Mouse (Mus musculus) embryonic facial prominence, embryonic 15.5 days (tissue): ENCODE data around the gene Dnttip1. TPM values are rescaled to one million over a fixed set of nuclear protein-coding genes. Genes with fewer than 3 reads are reported as not detected.
A peak's percentile ranks its signal among the peaks of the same experiment; 100 is the strongest.

Experiments used
- ATAC-seq: fragments of 200-750 bp; cut with Nextera tagmentation; 2 replicates; pipeline ENCODE4 v1.8.0; 2017; ENCODE audit warnings: low read depth, moderate TSS enrichment; ENCODE audit not compliant: insufficient number of reproducible peaks, low FRiP score, low TSS enrichment
- H3K27ac ChIP-seq: fragments of 300-500 bp; sonication (generic); replicated peaks from 2 replicates; pipeline ENCODE4 v1.5.1; 2015; ENCODE audit warnings: mild to moderate bottlenecking, inconsistent platforms
- H3K27me3 ChIP-seq: fragments of 300-500 bp; sonication (generic); 2 replicates; pipeline ENCODE4 v1.6.1; 2015; ENCODE audit warnings: inconsistent platforms
- H3K36me3 ChIP-seq: fragments of 300-500 bp; sonication (generic); 2 replicates; pipeline ENCODE4 v1.6.1; 2015; ENCODE audit warnings: mild to moderate bottlenecking, inconsistent platforms
- H3K4me1 ChIP-seq: fragments of 300-500 bp; sonication (generic); 2 replicates; pipeline ENCODE4 v1.6.1; 2015; ENCODE audit warnings: inconsistent platforms
- H3K4me2 ChIP-seq: fragments of 300-500 bp; sonication (generic); replicated peaks from 2 replicates; pipeline ENCODE4 v1.6.1; 2015; ENCODE audit warnings: mild to moderate bottlenecking, inconsistent platforms
- H3K4me3 ChIP-seq: fragments of 300-500 bp; sonication (generic); replicated peaks from 2 replicates; pipeline ENCODE4 v1.5.1; 2015; ENCODE audit warnings: mild to moderate bottlenecking, inconsistent platforms
- H3K9ac ChIP-seq: fragments of 300-500 bp; sonication (generic); 2 replicates; pipeline ENCODE4 v1.6.1; 2015; ENCODE audit warnings: inconsistent platforms
- H3K9me3 ChIP-seq: fragments of 300-500 bp; sonication (generic); replicated peaks from 2 replicates; pipeline ENCODE4 v1.6.1; 2016; ENCODE audit warnings: inconsistent platforms
- WGBS: fragments of 180-500 bp; shearing (Covaris S2); methylation state at CpG from one replicate; pipeline ENCODE4 v1.1.7; 2015; 5-methylcytosine and 5-hydroxymethylcytosine counted together
- polyA plus RNA-seq: library from polyadenylated mRNA; unstranded; fragments of >200 nt; fragmentation: Nextera tagmentation; extraction: Ambion mirVana; gene quantifications from 2 replicates; pipeline ENCODE4 v1.2.1, GENCODE M21; 2015

The Dnttip1 gene
- polyA plus RNA-seq, 1 experiment from 2014 or later = 66.3 TPM

DNA sequence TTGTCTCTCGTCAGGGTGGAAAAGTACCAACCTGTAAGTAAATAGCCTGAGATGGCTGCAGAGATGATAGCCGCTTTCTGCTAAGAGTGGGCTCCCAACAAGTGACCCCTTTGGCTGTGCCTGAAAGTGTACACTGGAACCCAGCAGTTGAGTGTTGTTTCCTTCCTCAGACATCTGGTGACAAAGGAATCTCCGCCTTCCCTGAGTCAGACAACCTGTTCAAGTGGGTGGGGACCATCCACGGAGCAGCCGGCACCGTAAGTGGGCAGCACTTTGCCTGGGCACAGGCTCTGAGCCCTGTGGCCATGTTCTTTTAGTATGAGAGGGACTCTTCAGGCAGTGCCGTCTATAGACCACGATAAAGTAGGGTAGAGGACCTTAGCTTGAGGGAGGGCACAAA is 25.3 kb downstream of the Dnttip1 start:
- 78% methylated on average over 8 of the region's 8 CpGs for whole genome bisulfite sequencing
- peak overlapping the region; percentile 96 for H3K4me2 ChIP-seq

GRCm38 (mm10) chr2:164773229-164773988 is 27.6 kb downstream of the Dnttip1 start:
- Histone ChIP-seq H3K9ac (no peak overlapping the region), H3K4me1 (peaks cover 30% of the 10 kb centered on the region), H3K36me3 (peaks cover 19% of the 10 kb centered on the region; the same call in 1 of the 2 replicates), H3K4me3 (no peak overlapping the region), H3K4me2 (no peak overlapping the region), H3K27ac (no peak overlapping the region), H3K9me3 (no peaks in the 10 kb centered on the region), H3K27me3 (no peaks in the 10 kb centered on the region; the same call in 1 of the 2 replicates)
- 78% methylated on average over 14 of the region's 14 CpGs for WGBS
- no peak for ATAC-seq

More for the DNA sequence above, 25.3 kb downstream of the Dnttip1 start:
- Histone ChIP-seq H3K27ac (no peak overlapping the region), H3K27me3 (no peaks in the 10 kb centered on the region), H3K4me3 (peak overlapping the region; percentile 66), H3K9ac (no peak overlapping the region), H3K4me1 (peaks cover 30% of the 10 kb centered on the region), H3K9me3 (no peaks in the 10 kb centered on the region), H3K36me3 (peaks cover 41% of the 10 kb centered on the region)
- no peak for ATAC-seq

- peaks cover 30% of the 10 kb centered on the region for H3K4me1 ChIP-seq
- H3K9ac ChIP-seq = no peak overlapping the region
- no peak for ATAC-seq
- no peak overlapping the region for H3K4me3 ChIP-seq
- peaks cover 19% of the 10 kb centered on the region; the same call in 1 of the 2 replicates for H3K36me3 ChIP-seq
- H3K27me3 ChIP-seq = no peaks in the 10 kb centered on the region; the same call in 1 of the 2 replicates
- no peak overlapping the region for H3K4me2 ChIP-seq
- H3K27ac ChIP-seq = no peak overlapping the region
- 78% methylated on average over 5 of the region's 5 CpGs for WGBS
- no peaks in the 10 kb centered on the region for H3K9me3 ChIP-seq
Observed at GRCm38 (mm10) chr2:164773989-164774364, 28.2 kb downstream of the Dnttip1 start.

DNA sequence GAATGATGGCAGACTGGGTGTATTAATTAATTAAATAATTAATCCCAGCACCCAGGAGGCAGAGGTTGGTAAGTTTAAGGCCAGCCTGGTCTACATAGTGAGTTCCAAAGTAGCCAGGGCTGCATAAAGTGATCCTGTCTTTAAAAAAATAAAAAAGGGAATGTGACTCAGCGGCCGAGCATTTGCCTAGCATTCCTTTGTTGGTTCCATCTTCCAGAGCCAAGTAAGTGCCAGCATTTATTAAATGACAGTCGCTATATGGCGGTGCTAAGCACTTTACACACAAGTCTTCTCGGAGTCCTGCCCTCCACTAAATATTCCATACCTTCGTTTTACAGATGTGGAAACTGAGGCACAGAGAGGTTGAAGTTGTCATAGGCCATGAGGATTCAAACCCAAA is 30.3 kb downstream of the Dnttip1 start:
- Histone ChIP-seq H3K27me3 (no peaks in the 10 kb centered on the region; the same call in 1 of the 2 replicates), H3K9me3 (no peaks in the 10 kb centered on the region), H3K27ac (no peak overlapping the region), H3K4me1 (peaks cover 17% of the 10 kb centered on the region), H3K4me3 (no peak overlapping the region), H3K4me2 (no peak overlapping the region), H3K36me3 (peaks cover 18% of the 10 kb centered on the region; the same call in 1 of the 2 replicates), H3K9ac (no peak overlapping the region)
- no peak for ATAC-seq
- 82% methylated on average over 6 of the region's 6 CpGs for WGBS

DNA sequence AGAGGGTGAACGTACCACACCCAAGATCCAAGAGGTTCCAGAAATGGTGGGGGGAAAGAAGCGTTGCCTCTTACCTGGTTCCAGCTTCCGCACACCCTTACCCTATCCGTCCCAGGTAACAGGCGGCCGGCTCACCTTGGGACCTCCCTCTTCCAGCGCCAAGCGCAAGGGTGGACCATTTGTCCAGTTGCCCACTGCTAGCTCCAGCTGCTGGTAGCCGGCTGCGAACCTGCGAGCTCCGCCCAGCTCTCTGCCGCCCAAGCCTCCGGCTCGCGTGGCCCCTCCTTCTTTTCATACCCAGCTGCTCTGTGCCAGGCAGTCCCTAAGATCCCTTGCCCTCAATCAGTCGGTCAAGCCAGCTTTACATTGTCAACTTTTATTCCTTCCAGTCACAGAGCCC is 31.0 kb downstream of the Dnttip1 start:
- H3K36me3 ChIP-seq = peaks cover 12% of the 10 kb centered on the region; the same call in 1 of the 2 replicates
- H3K4me2 ChIP-seq = no peak overlapping the region
- peak; percentile 3; the same call in 1 of the 2 replicates for ATAC-seq
- no peaks in the 10 kb centered on the region; the same call in 1 of the 2 replicates for H3K27me3 ChIP-seq
- H3K27ac ChIP-seq = no peak overlapping the region
- WGBS = 66% methylated on average over 17 of the region's 17 CpGs
- peaks cover 11% of the 10 kb centered on the region for H3K4me1 ChIP-seq
- peak overlapping the region; percentile 10; the same call in 1 of the 2 replicates for H3K4me3 ChIP-seq
- H3K9me3 ChIP-seq = no peaks in the 10 kb centered on the region
- no peak overlapping the region for H3K9ac ChIP-seq

GRCm38 (mm10) chr2:164777246-164778014 is 31.6 kb downstream of the Dnttip1 start:
- Histone ChIP-seq H3K9me3 (no peaks in the 10 kb centered on the region), H3K36me3 (peaks cover 6% of the 10 kb centered on the region; the same call in 1 of the 2 replicates), H3K4me1 (0 out of 2 replicates have a peak, but pooled peaks cover 5% of the 10 kb centered on the region), H3K4me2 (no peak overlapping the region), H3K9ac (no peak overlapping the region), H3K4me3 (peak overlapping the region; percentile 10; the same call in 1 of the 2 replicates), H3K27ac (no peak overlapping the region), H3K27me3 (no peaks in the 10 kb centered on the region; the same call in 1 of the 2 replicates)
- no peak for ATAC-seq
- 82% methylated on average over 30 of the region's 30 CpGs for WGBS

DNA sequence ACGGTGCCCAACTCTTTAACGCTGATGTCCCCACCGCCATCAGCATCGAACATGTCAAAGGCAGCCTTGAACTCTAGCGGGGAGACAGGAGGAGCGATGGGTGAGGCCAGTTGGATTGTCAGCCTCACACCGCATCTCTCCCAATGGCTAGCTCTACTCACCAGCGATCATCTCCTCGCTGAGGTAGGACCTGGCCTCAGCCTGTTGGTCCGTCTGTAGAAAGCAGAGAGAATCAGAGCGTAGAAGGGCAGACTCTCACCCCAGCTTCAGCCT is 32.2 kb downstream of the Dnttip1 start:
- Histone ChIP-seq H3K27me3 (no peaks in the 10 kb centered on the region; the same call in 1 of the 2 replicates), H3K4me1 (0 out of 2 replicates have a peak, but pooled peaks cover 5% of the 10 kb centered on the region), H3K9ac (no peak overlapping the region), H3K4me3 (no peak overlapping the region), H3K36me3 (peaks cover 5% of the 10 kb centered on the region; the same call in 1 of the 2 replicates), H3K27ac (no peak overlapping the region), H3K9me3 (no peaks in the 10 kb centered on the region), H3K4me2 (no peak overlapping the region)
- WGBS = 94% methylated on average over 11 of the region's 11 CpGs
- ATAC-seq = no peak

- Histone ChIP-seq H3K9ac (no peak overlapping the region), H3K27me3 (no peaks in the 10 kb centered on the region; the same call in 1 of the 2 replicates), H3K4me1 (no peaks in the 10 kb centered on the region), H3K36me3 (no peaks in the 10 kb centered on the region), H3K9me3 (no peaks in the 10 kb centered on the region), H3K4me3 (no peak overlapping the region), H3K4me2 (no peak overlapping the region), H3K27ac (no peak overlapping the region)
- WGBS = 74% methylated on average over 7 of the region's 7 CpGs
- no peak for ATAC-seq
Observed at GRCm38 (mm10) chr2:164778809-164779208, 33.0 kb downstream of the Dnttip1 start.

GRCm38 (mm10) chr2:164779481-164780086 is 33.8 kb downstream of the Dnttip1 start, which contains the start of gene Tnnc2:
Gene Tnnc2 (minus strand): TSS chr2:164779967.
- ATAC-seq = no peak
- Histone ChIP-seq H3K9me3 (no peaks in the 10 kb centered on the region), H3K27ac (no peak within 1 kb of the TSS), H3K4me3 (no peak within 1 kb of the TSS), H3K4me1 (peaks cover 3% of the 10 kb centered on the region), H3K36me3 (no peaks in the 10 kb centered on the region), H3K27me3 (no peaks in the 10 kb centered on the region; the same call in 1 of the 2 replicates), H3K4me2 (no peak within 1 kb of the TSS), H3K9ac (no peak within 1 kb of the TSS)
- 62% methylated on average over 8 of the region's 8 CpGs for WGBS

DNA sequence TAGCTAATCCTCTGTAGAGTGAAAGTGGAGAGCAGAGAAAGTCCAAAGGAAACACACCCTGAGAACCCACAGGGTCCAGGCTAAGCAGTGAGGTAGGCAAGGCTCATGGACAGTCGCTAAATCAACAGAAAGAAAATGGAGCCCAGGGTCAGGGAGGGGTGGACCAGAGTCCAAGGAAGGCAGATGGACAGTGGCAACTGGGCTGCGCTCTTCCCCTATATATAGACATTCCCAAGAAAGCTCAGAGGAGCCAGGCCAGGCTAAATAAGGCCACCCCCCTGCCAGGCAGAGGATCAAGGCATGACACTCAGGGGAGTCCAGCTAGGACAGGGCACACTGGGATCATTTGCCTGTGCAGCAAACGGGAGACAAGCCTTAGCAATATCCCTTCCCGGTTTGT is 36.1 kb downstream of the Dnttip1 start:
- Histone ChIP-seq H3K36me3 (no peaks in the 10 kb centered on the region), H3K9ac (no peak overlapping the region), H3K4me3 (no peak overlapping the region), H3K4me1 (peaks cover 13% of the 10 kb centered on the region), H3K9me3 (no peaks in the 10 kb centered on the region), H3K27me3 (no peaks in the 10 kb centered on the region; the same call in 1 of the 2 replicates), H3K4me2 (no peak overlapping the region), H3K27ac (0 out of 2 replicates have a peak overlapping the region, but pooled peaks have one; percentile 17)
- no peak for ATAC-seq
- 78% methylated on average over 4 of the region's 4 CpGs for WGBS
